Mouse (Mus musculus): ENCODE results near the gene Olfr54. TPM values are rescaled to one million over a fixed set of nuclear protein-coding genes. Genes with fewer than 3 reads are reported as not detected.
A peak's percentile ranks its signal among the peaks of the same experiment; 100 is the strongest.
"Not testable (repeated sequence)": the region's sequence is repeated elsewhere in the genome, so short reads cannot be mapped to it uniquely, and the experiment has no call there.

Olfr54 gene
- polyA plus RNA-seq, 1 experiment from 2014 or later = not detected

GRCm38 (mm10) chr11:51035951-51036350, 21.9 kb downstream of the Olfr54 start:
- no peak overlapping the region for H3K4me2 ChIP-seq
- H3K9ac ChIP-seq = no peak overlapping the region
- no peaks in the 10 kb centered on the region for H3K9me3 ChIP-seq
- H3K4me3 ChIP-seq = no peak overlapping the region
- no peaks in the 10 kb centered on the region for H3K36me3 ChIP-seq
- no peak overlapping the region for H3K27ac ChIP-seq (replicated peaks)
- WGBS = 88% methylated on average over 2 of the region's 2 CpGs
- H3K27me3 ChIP-seq = no peaks in the 10 kb centered on the region
- H3K4me1 ChIP-seq (replicated peaks) = no peaks in the 10 kb centered on the region
- ATAC-seq (ENCODE audit: low FRiP score, low read depth) = no peak

GRCm38 (mm10) chr11:51044776-51045175, 30.7 kb downstream of the Olfr54 start:
- WGBS = 70% methylated on average over 3 of the region's 3 CpGs

GRCm38 (mm10) chr11:51047809-51048208, 33.8 kb downstream of the Olfr54 start, which contains the start of gene Olfr1375:
Gene Olfr1375, plus strand, starts transcription at chr11:51048109.
- 84% methylated on average over 3 of the region's 3 CpGs for WGBS
- not testable (repeated sequence) for H3K9me3 ChIP-seq; H3K36me3 ChIP-seq; ATAC-seq (ENCODE audit: low FRiP score, low read depth); H3K9ac ChIP-seq; H3K27ac ChIP-seq (replicated peaks); H3K4me2 ChIP-seq; H3K4me3 ChIP-seq; H3K4me1 ChIP-seq (replicated peaks); H3K27me3 ChIP-seq

More at GRCm38 (mm10) chr11:51044776-51045175, 30.7 kb downstream of the Olfr54 start:
- not testable (repeated sequence) for H3K4me3 ChIP-seq; H3K9me3 ChIP-seq; H3K27ac ChIP-seq (replicated peaks); H3K27me3 ChIP-seq; ATAC-seq (ENCODE audit: low FRiP score, low read depth); H3K4me2 ChIP-seq; H3K4me1 ChIP-seq (replicated peaks); H3K9ac ChIP-seq; H3K36me3 ChIP-seq

- no peak for ATAC-seq (ENCODE audit: low FRiP score, low read depth)
- no peaks in the 10 kb centered on the region for H3K4me1 ChIP-seq (replicated peaks)
- H3K36me3 ChIP-seq = no peaks in the 10 kb centered on the region
- no peak overlapping the region for H3K4me3 ChIP-seq
- no peak overlapping the region for H3K4me2 ChIP-seq
- no peak overlapping the region for H3K9ac ChIP-seq
- WGBS = 70% methylated on average over 2 of the region's 2 CpGs
- H3K27me3 ChIP-seq = no peaks in the 10 kb centered on the region
- no peaks in the 10 kb centered on the region for H3K9me3 ChIP-seq
- H3K27ac ChIP-seq (replicated peaks) = no peak overlapping the region
These were observed 37.6 kb downstream of the Olfr54 start for GRCm38 (mm10) chr11:51051678-51052077.

- Histone ChIP-seq H3K27me3 (no peaks in the 10 kb centered on the region), H3K4me1 (replicated peaks) (no peaks in the 10 kb centered on the region), H3K9me3 (no peaks in the 10 kb centered on the region), H3K36me3 (no peaks in the 10 kb centered on the region), H3K27ac (replicated peaks) (no peak overlapping the region), H3K4me2 (no peak overlapping the region), H3K9ac (no peak overlapping the region), H3K4me3 (no peak overlapping the region)
- WGBS = 51% methylated on average over 3 of the region's 3 CpGs
- ATAC-seq (ENCODE audit: low FRiP score, low read depth) = no peak
These were observed 39.2 kb downstream of the Olfr54 start for GRCm38 (mm10) chr11:51053230-51053629.

DNA sequence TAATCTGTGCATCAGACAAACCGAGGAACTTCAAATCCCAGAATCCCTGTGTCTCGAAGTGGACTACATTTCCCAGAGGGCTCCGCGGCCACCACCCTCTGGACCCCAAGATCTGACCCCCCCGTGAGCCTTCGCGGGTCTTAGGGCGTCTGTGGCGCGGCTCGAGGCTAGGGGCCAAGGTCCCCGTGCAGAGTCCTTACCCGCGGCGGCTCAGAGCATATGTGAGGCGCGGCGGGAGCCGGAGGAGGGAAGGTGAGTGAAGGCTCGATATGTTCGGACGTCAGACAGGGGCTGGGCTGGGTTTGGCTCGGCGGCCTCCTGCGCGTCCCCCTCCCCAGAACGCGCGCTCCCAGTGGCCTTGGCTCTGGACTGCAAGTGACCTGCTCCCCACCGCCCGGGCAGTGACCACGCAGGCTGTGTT, 45.1 kb downstream of the Olfr54 start, which contains the start of gene Zfp354a:
Gene Zfp354a (plus strand): TSS at position 107 of the 421 bp plus-strand sequence.
- peak; percentile 96 for ATAC-seq (ENCODE audit: low FRiP score, low read depth)
- peak within 1 kb of the TSS; percentile 80 for H3K27ac ChIP-seq (replicated peaks)

GRCm38 (mm10) chr11:51059640-51060039, 45.6 kb downstream of the Olfr54 start:
- Histone ChIP-seq H3K27me3 (no peaks in the 10 kb centered on the region), H3K4me3 (peak overlapping the region; percentile 84), H3K9ac (peak overlapping the region; percentile 81), H3K36me3 (peaks cover 8% of the 10 kb centered on the region), H3K27ac (replicated peaks) (peak overlapping the region; percentile 80), H3K4me1 (replicated peaks) (peaks cover 17% of the 10 kb centered on the region), H3K9me3 (no peaks in the 10 kb centered on the region), H3K4me2 (peak overlapping the region; percentile 66)
- WGBS = 14% methylated on average over 14 of the region's 14 CpGs
- ATAC-seq (ENCODE audit: low FRiP score, low read depth) = no peak

More for the DNA sequence above, 45.1 kb downstream of the Olfr54 start, which contains the start of gene Zfp354a:
- H3K4me3 ChIP-seq = peak within 1 kb of the TSS; percentile 84
- H3K9ac ChIP-seq = peak within 1 kb of the TSS; percentile 81
- H3K27me3 ChIP-seq = no peaks in the 10 kb centered on the region
- H3K36me3 ChIP-seq = peaks cover 4% of the 10 kb centered on the region
- no peaks in the 10 kb centered on the region for H3K9me3 ChIP-seq
- H3K4me1 ChIP-seq (replicated peaks) = peaks cover 17% of the 10 kb centered on the region
- under 1% methylated on average over 32 of the region's 32 CpGs for WGBS
- H3K4me2 ChIP-seq = peak within 1 kb of the TSS; percentile 66

DNA sequence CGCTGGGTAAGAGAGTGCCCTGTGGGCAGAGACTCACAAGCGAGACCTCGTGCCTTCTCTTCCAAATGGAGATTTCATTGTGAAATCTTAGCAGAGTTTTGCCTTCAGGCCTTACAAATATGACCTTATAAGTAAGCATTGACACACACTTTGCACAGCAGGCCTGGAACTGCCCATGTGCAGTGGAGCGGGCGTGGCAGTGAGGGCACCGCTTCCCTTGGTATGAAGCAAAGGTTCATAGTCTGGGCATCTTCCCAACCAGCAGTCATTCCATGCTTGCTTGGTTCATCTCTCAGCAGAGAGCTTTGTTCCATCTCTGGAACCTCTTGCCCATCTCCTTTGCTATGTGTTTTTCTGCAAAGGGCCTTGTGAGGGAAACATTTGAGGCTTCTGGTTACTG, 46.9 kb downstream of the Olfr54 start:
- H3K4me2 ChIP-seq = no peak overlapping the region
- H3K4me1 ChIP-seq (replicated peaks) = peaks cover 17% of the 10 kb centered on the region
- no peaks in the 10 kb centered on the region for H3K9me3 ChIP-seq
- WGBS = 97% methylated on average over 6 of the region's 6 CpGs
- no peak overlapping the region for H3K9ac ChIP-seq
- H3K27ac ChIP-seq (replicated peaks) = no peak overlapping the region
- no peaks in the 10 kb centered on the region for H3K27me3 ChIP-seq
- peaks cover 20% of the 10 kb centered on the region for H3K36me3 ChIP-seq
- no peak for ATAC-seq (ENCODE audit: low FRiP score, low read depth)
- H3K4me3 ChIP-seq = no peak overlapping the region

GRCm38 (mm10) chr11:51063276-51063675, 49.2 kb downstream of the Olfr54 start:
- no peaks in the 10 kb centered on the region for H3K27me3 ChIP-seq
- H3K27ac ChIP-seq (replicated peaks) = no peak overlapping the region
- H3K36me3 ChIP-seq = peaks cover 43% of the 10 kb centered on the region
- H3K9me3 ChIP-seq = no peaks in the 10 kb centered on the region
- WGBS = 93% methylated on average over 7 of the region's 7 CpGs
- H3K4me2 ChIP-seq = no peak overlapping the region
- no peak overlapping the region for H3K9ac ChIP-seq
- no peak for ATAC-seq (ENCODE audit: low FRiP score, low read depth)
- peaks cover 17% of the 10 kb centered on the region for H3K4me1 ChIP-seq (replicated peaks)
- no peak overlapping the region for H3K4me3 ChIP-seq

GRCm38 (mm10) chr11:51063841-51064240, 49.8 kb downstream of the Olfr54 start:
- peaks cover 4% of the 10 kb centered on the region; the same call in 1 of the 2 replicates for H3K9me3 ChIP-seq
- no peak overlapping the region for H3K27ac ChIP-seq (replicated peaks)
- H3K4me3 ChIP-seq = no peak overlapping the region
- peaks cover 49% of the 10 kb centered on the region for H3K36me3 ChIP-seq
- H3K9ac ChIP-seq = no peak overlapping the region
- H3K27me3 ChIP-seq = no peaks in the 10 kb centered on the region
- no peak for ATAC-seq (ENCODE audit: low FRiP score, low read depth)
- WGBS = 97% methylated on average over 8 of the region's 8 CpGs
- H3K4me2 ChIP-seq = no peak overlapping the region
- peaks cover 17% of the 10 kb centered on the region for H3K4me1 ChIP-seq (replicated peaks)

Other genes starting within 250 kb of the Olfr54 start
- gene Zfp354c, start 186.5 kb upstream of the Olfr54 start, polyA plus RNA-seq (2015; fragmentation: Nextera tagmentation; extraction: Ambion mirVana) = 52.6 and 54.8 TPM in 2 replicates
- gene Zfp879, start 172.7 kb upstream of the Olfr54 start, polyA plus RNA-seq (2015; fragmentation: Nextera tagmentation; extraction: Ambion mirVana) = 1.2 and 2.0 TPM in 2 replicates
- gene Grm6, start 163.6 kb upstream of the Olfr54 start, polyA plus RNA-seq (2015; fragmentation: Nextera tagmentation; extraction: Ambion mirVana) = not detected in 2 replicates
- 9.5 and 11.3 TPM in 2 replicates for gene Zfp454, start 126.6 kb upstream of the Olfr54 start, polyA plus RNA-seq (2015; fragmentation: Nextera tagmentation; extraction: Ambion mirVana)
- 41.5 and 46.0 TPM in 2 replicates for gene Zfp2, start 98.1 kb upstream of the Olfr54 start, polyA plus RNA-seq (2015; fragmentation: Nextera tagmentation; extraction: Ambion mirVana)
- gene Zfp354b, start 82.6 kb upstream of the Olfr54 start, polyA plus RNA-seq (2015; fragmentation: Nextera tagmentation; extraction: Ambion mirVana) = 3.5 and 4.3 TPM in 2 replicates
- not detected in 2 replicates for gene 4933414I15Rik, start 70.5 kb upstream of the Olfr54 start, polyA plus RNA-seq (2015; fragmentation: Nextera tagmentation; extraction: Ambion mirVana)
- not detected in 2 replicates for gene Prop1, start 60.5 kb upstream of the Olfr54 start, polyA plus RNA-seq (2015; fragmentation: Nextera tagmentation; extraction: Ambion mirVana)
- gene Olfr1378, start 47.7 kb upstream of the Olfr54 start, polyA plus RNA-seq (2015; fragmentation: Nextera tagmentation; extraction: Ambion mirVana) = not detected in 2 replicates
- not detected in 2 replicates for gene Olfr1377, start 32.3 kb upstream of the Olfr54 start, polyA plus RNA-seq (2015; fragmentation: Nextera tagmentation; extraction: Ambion mirVana)
- not detected in 2 replicates for gene Olfr51, start 10.6 kb upstream of the Olfr54 start, polyA plus RNA-seq (2015; fragmentation: Nextera tagmentation; extraction: Ambion mirVana)
- not detected in 2 replicates for gene Olfr1375, start 33.9 kb downstream of the Olfr54 start, polyA plus RNA-seq (2015; fragmentation: Nextera tagmentation; extraction: Ambion mirVana)
- gene Zfp354a, start 45.0 kb downstream of the Olfr54 start, polyA plus RNA-seq (2015; fragmentation: Nextera tagmentation; extraction: Ambion mirVana) = 11.5 and 11.9 TPM in 2 replicates
- not detected in 2 replicates for gene Gm12569, start 206.2 kb downstream of the Olfr54 start, polyA plus RNA-seq (2015; fragmentation: Nextera tagmentation; extraction: Ambion mirVana)
- 117 and 125 TPM in 2 replicates for gene Clk4, start 247.5 kb downstream of the Olfr54 start, polyA plus RNA-seq (2015; fragmentation: Nextera tagmentation; extraction: Ambion mirVana)
- gene BC049762, start 248.8 kb downstream of the Olfr54 start, polyA plus RNA-seq (2015; fragmentation: Nextera tagmentation; extraction: Ambion mirVana) = 0.41 and 0.62 TPM in 2 replicates